Mouse (Mus musculus) stomach, embryonic 14.5 days (tissue): ENCODE data around the gene Gpr155. TPM values are rescaled to one million over a fixed set of nuclear protein-coding genes. Genes with fewer than 3 reads are reported as not detected.

ENCODE experiments used
- ATAC-seq: fragments of 200-750 bp; cut with Nextera tagmentation; 2 replicates; pipeline ENCODE4 v1.8.0; 2017; ENCODE audit warnings: low read depth, moderate TSS enrichment; ENCODE audit not compliant: insufficient number of reproducible peaks, insufficient read depth, low FRiP score
- H3K27ac ChIP-seq: fragments of 300-500 bp; sonication (generic); 2 replicates; pipeline ENCODE4 v1.5.1; 2014; ENCODE audit warnings: mild to moderate bottlenecking, low read length, moderate library complexity, mixed read lengths
- H3K27me3 ChIP-seq: fragments of 300-500 bp; sonication (generic); 2 replicates; pipeline ENCODE4 v1.6.1; 2014; ENCODE audit warnings: low read length, control low read depth, mixed read lengths; ENCODE audit not compliant: control insufficient read depth, insufficient read depth
- H3K36me3 ChIP-seq: fragments of 300-500 bp; sonication (generic); 2 replicates; pipeline ENCODE4 v1.6.1; 2014; ENCODE audit warnings: mild to moderate bottlenecking, control low read depth, low read length, moderate library complexity, mixed read lengths; ENCODE audit not compliant: control insufficient read depth, insufficient read depth
- H3K4me1 ChIP-seq: fragments of 300-500 bp; sonication (generic); 2 replicates; pipeline ENCODE4 v1.6.1; 2014; ENCODE audit warnings: low read length, control low read depth, mixed read lengths; ENCODE audit not compliant: control insufficient read depth, insufficient read depth
- H3K4me2 ChIP-seq: fragments of 300-500 bp; sonication (generic); replicated peaks from 2 replicates; pipeline ENCODE4 v1.6.1; 2014; ENCODE audit warnings: low read depth, low read length, control low read depth
- H3K4me3 ChIP-seq: fragments of 300-500 bp; sonication (generic); 2 replicates; pipeline ENCODE4 v1.5.1; 2014; ENCODE audit warnings: low read depth, low read length, control low read depth
- H3K9ac ChIP-seq: fragments of 300-500 bp; sonication (generic); replicated peaks from 2 replicates; pipeline ENCODE4 v1.6.1; 2014; ENCODE audit warnings: low read depth, mild to moderate bottlenecking, control low read depth, low read length, moderate library complexity, mixed read lengths
- H3K9me3 ChIP-seq: fragments of 300-500 bp; sonication (generic); 2 replicates; pipeline ENCODE4 v1.6.1; 2016; ENCODE audit warnings: low read depth, low read length, control low read depth; ENCODE audit not compliant: control insufficient read depth
- WGBS: fragments of 180-500 bp; shearing (Covaris S2); extraction: QIAGEN DNeasy Blood & Tissue Kit; methylation state at CpG from one replicate; pipeline ENCODE4 v1.1.7; 2014; 5-methylcytosine and 5-hydroxymethylcytosine counted together
- polyA plus RNA-seq: library from polyadenylated mRNA; unstranded; fragments of >200 nt; fragmentation: Nextera tagmentation; extraction: Ambion mirVana; gene quantifications from 2 replicates; pipeline ENCODE4 v1.2.1, GENCODE M21; 2014

The Gpr155 gene
- 3.9 and 4.3 TPM in 2 replicates for polyA plus RNA-seq

- under 1% methylated on average over 44 of the region's 44 CpGs for WGBS
Observed at GRCm38 (mm10) chr2:73386356-73387046, at the start of gene Gpr155. TSS of gene Gpr155 (minus strand) at chr2:73386572.

GRCm38 (mm10) chr2:73435847-73436246, 49.5 kb upstream of the Gpr155 start:
- WGBS, result 88% methylated on average over 2 of the region's 2 CpGs
- no peak overlapping the region for H3K4me2 ChIP-seq
- no peak overlapping the region for H3K27ac ChIP-seq
- H3K9ac ChIP-seq, result no peak overlapping the region
- H3K9me3 ChIP-seq, result no peaks in the 10 kb centered on the region
- H3K4me3 ChIP-seq, result no peak overlapping the region
- H3K27me3 ChIP-seq, result no peaks in the 10 kb centered on the region
- H3K4me1 ChIP-seq, result peaks cover 5% of the 10 kb centered on the region; the same call in 1 of the 2 replicates
- peaks cover 10% of the 10 kb centered on the region; the same call in 1 of the 2 replicates for H3K36me3 ChIP-seq
- ATAC-seq, result no peak

More at GRCm38 (mm10) chr2:73386356-73387046, at the start of gene Gpr155:
- Histone ChIP-seq H3K4me1 (0 out of 2 replicates have a peak, but pooled peaks cover 3% of the 10 kb centered on the region), H3K9ac (peak within 1 kb of the TSS; percentile 46), H3K9me3 (no peaks in the 10 kb centered on the region), H3K4me2 (peak within 1 kb of the TSS; percentile 99), H3K27ac (peak within 1 kb of the TSS; percentile 40), H3K27me3 (no peaks in the 10 kb centered on the region), H3K4me3 (peak within 1 kb of the TSS; percentile 65), H3K36me3 (no peaks in the 10 kb centered on the region)
- peak; percentile 99 for ATAC-seq

- Histone ChIP-seq H3K36me3 (no peaks in the 10 kb centered on the region; the same call in 1 of the 2 replicates), H3K9ac (no peak overlapping the region; the same call in 1 of the 2 replicates), H3K4me1 (peaks cover 5% of the 10 kb centered on the region; the same call in 1 of the 2 replicates), H3K4me2 (peak overlapping the region; percentile 32), H3K27ac (peak overlapping the region; percentile 70; the same call in 1 of the 2 replicates), H3K9me3 (no peaks in the 10 kb centered on the region), H3K4me3 (no peak overlapping the region), H3K27me3 (no peaks in the 10 kb centered on the region)
- 23% methylated on average over 14 of the region's 14 CpGs for WGBS
- peak; percentile 37; the same call in 1 of the 2 replicates for ATAC-seq
Observed at GRCm38 (mm10) chr2:73431959-73432396, 45.6 kb upstream of the Gpr155 start.

- Histone ChIP-seq H3K4me3 (no peak overlapping the region), H3K9ac (no peak overlapping the region), H3K27me3 (no peaks in the 10 kb centered on the region), H3K27ac (no peak overlapping the region), H3K36me3 (no peaks in the 10 kb centered on the region), H3K9me3 (no peaks in the 10 kb centered on the region), H3K4me1 (peaks cover 5% of the 10 kb centered on the region; the same call in 1 of the 2 replicates), H3K4me2 (no peak overlapping the region)
- WGBS, result 53% methylated on average over 21 of the region's 21 CpGs
- no peak for ATAC-seq
Observed at GRCm38 (mm10) chr2:73428803-73429468, 42.6 kb upstream of the Gpr155 start.

GRCm38 (mm10) chr2:73427293-73427692, 40.9 kb upstream of the Gpr155 start:
- H3K9me3 ChIP-seq, result no peaks in the 10 kb centered on the region
- no peak overlapping the region for H3K27ac ChIP-seq
- H3K4me1 ChIP-seq, result peaks cover 5% of the 10 kb centered on the region; the same call in 1 of the 2 replicates
- no peak overlapping the region for H3K4me3 ChIP-seq
- H3K27me3 ChIP-seq, result no peaks in the 10 kb centered on the region
- 43% methylated on average over 1 of the region's 1 CpGs for WGBS
- H3K36me3 ChIP-seq, result no peaks in the 10 kb centered on the region
- no peak overlapping the region for H3K9ac ChIP-seq
- ATAC-seq, result no peak
- no peak overlapping the region for H3K4me2 ChIP-seq

- no peak overlapping the region for H3K4me3 ChIP-seq
- H3K4me1 ChIP-seq, result no peaks in the 10 kb centered on the region
- H3K27ac ChIP-seq, result no peak overlapping the region
- H3K9ac ChIP-seq, result no peak overlapping the region
- ATAC-seq, result no peak
- no peaks in the 10 kb centered on the region for H3K9me3 ChIP-seq
- H3K27me3 ChIP-seq, result no peaks in the 10 kb centered on the region
- no peaks in the 10 kb centered on the region for H3K36me3 ChIP-seq
- H3K4me2 ChIP-seq, result no peak overlapping the region
- 67% methylated on average over 14 of the region's 14 CpGs for WGBS
Observed at GRCm38 (mm10) chr2:73425822-73426221, 39.5 kb upstream of the Gpr155 start.

GRCm38 (mm10) chr2:73419730-73420129, 33.4 kb upstream of the Gpr155 start:
- no peak overlapping the region for H3K27ac ChIP-seq
- H3K4me3 ChIP-seq, result no peak overlapping the region
- H3K36me3 ChIP-seq, result no peaks in the 10 kb centered on the region
- no peaks in the 10 kb centered on the region for H3K9me3 ChIP-seq
- H3K27me3 ChIP-seq, result no peaks in the 10 kb centered on the region
- H3K9ac ChIP-seq, result no peak overlapping the region
- H3K4me2 ChIP-seq, result no peak overlapping the region
- ATAC-seq, result no peak
- 74% methylated on average over 7 of the region's 7 CpGs for WGBS
- no peaks in the 10 kb centered on the region for H3K4me1 ChIP-seq

GRCm38 (mm10) chr2:73419285-73419684, 32.9 kb upstream of the Gpr155 start:
- ATAC-seq, result no peak
- H3K27me3 ChIP-seq, result no peaks in the 10 kb centered on the region
- H3K36me3 ChIP-seq, result no peaks in the 10 kb centered on the region
- no peaks in the 10 kb centered on the region for H3K9me3 ChIP-seq
- WGBS, result 45% methylated on average over 4 of the region's 4 CpGs
- no peak overlapping the region for H3K4me2 ChIP-seq
- H3K4me3 ChIP-seq, result no peak overlapping the region
- H3K4me1 ChIP-seq, result no peaks in the 10 kb centered on the region
- H3K9ac ChIP-seq, result no peak overlapping the region
- no peak overlapping the region for H3K27ac ChIP-seq
